Mouse (Mus musculus) layer of hippocampus, adult 9-10 months (tissue): ENCODE results near the gene Lmntd2.
"Not testable (repeated sequence)": the region's sequence is repeated elsewhere in the genome, so short reads cannot be mapped to it uniquely, and the experiment has no call there.

ENCODE experiments used
- DNase-seq: peaks from one replicate; pipeline ENCODE4 v3.0.0; 2022; ENCODE audit warnings: low spot score

Gene Lmntd2

GRCm38 (mm10) chr7:141213605-141214235 lies at the start of gene Lmntd2:
Gene Lmntd2, minus strand, starts transcription at chr7:141214080.
- no peak for DNase-seq

- no peak for DNase-seq
Observed at GRCm38 (mm10) chr7:141263640-141264039, 49.8 kb upstream of the Lmntd2 start.

- DNase-seq: no peak
Observed at GRCm38 (mm10) chr7:141261480-141261879, 47.6 kb upstream of the Lmntd2 start.

- DNase-seq: no peak
Observed at GRCm38 (mm10) chr7:141256159-141256558, 42.3 kb upstream of the Lmntd2 start.

GRCm38 (mm10) chr7:141250486-141250885 lies 36.6 kb upstream of the Lmntd2 start:
- DNase-seq: not testable (repeated sequence)

- no peak for DNase-seq
Observed at GRCm38 (mm10) chr7:141231551-141231950, 17.7 kb upstream of the Lmntd2 start.

- DNase-seq: no peak
Observed at GRCm38 (mm10) chr7:141231111-141231510, 17.2 kb upstream of the Lmntd2 start.

GRCm38 (mm10) chr7:141230570-141230969 lies 16.7 kb upstream of the Lmntd2 start:
- DNase-seq: no peak

GRCm38 (mm10) chr7:141229702-141230101 lies 15.8 kb upstream of the Lmntd2 start:
- no peak for DNase-seq

- DNase-seq: peak; percentile 71
Observed at GRCm38 (mm10) chr7:141228279-141229067, 14.6 kb upstream of the Lmntd2 start, which contains the start of gene Phrf1. Gene Phrf1, plus strand, starts transcription at chr7:141228784.

GRCm38 (mm10) chr7:141227796-141228195 lies 13.9 kb upstream of the Lmntd2 start:
- no peak for DNase-seq

- DNase-seq: no peak
Observed at GRCm38 (mm10) chr7:141226535-141226934, 12.7 kb upstream of the Lmntd2 start.

GRCm38 (mm10) chr7:141222696-141223215 lies 8.9 kb upstream of the Lmntd2 start:
- DNase-seq: no peak

GRCm38 (mm10) chr7:141222126-141222467 lies 8.2 kb upstream of the Lmntd2 start:
- DNase-seq: no peak

- peak; percentile 85 for DNase-seq
Observed at GRCm38 (mm10) chr7:141221249-141222125, 7.6 kb upstream of the Lmntd2 start.

- no peak for DNase-seq
Observed at GRCm38 (mm10) chr7:141220377-141220776, 6.5 kb upstream of the Lmntd2 start.

- DNase-seq: no peak
Observed at GRCm38 (mm10) chr7:141219558-141220099, 5.7 kb upstream of the Lmntd2 start.

GRCm38 (mm10) chr7:141218557-141219133 lies 4.8 kb upstream of the Lmntd2 start:
- DNase-seq: no peak

- DNase-seq: no peak
Observed at GRCm38 (mm10) chr7:141218141-141218540, 4.3 kb upstream of the Lmntd2 start.

GRCm38 (mm10) chr7:141217343-141218013 lies 3.6 kb upstream of the Lmntd2 start:
- no peak for DNase-seq

GRCm38 (mm10) chr7:141216894-141217293 lies 3.0 kb upstream of the Lmntd2 start:
- DNase-seq: no peak
